Mouse (Mus musculus): ENCODE results near the gene Tm4sf5. TPM values are rescaled to one million over a fixed set of nuclear protein-coding genes. Genes with fewer than 3 reads are reported as not detected.

Tm4sf5 gene
- polyA plus RNA-seq, 2 experiments = 0.90 to 2.1 TPM

- Histone ChIP-seq H3K4me2 (ENCODE audit: low read depth) (no peak overlapping the region), H3K36me3 (replicated peaks; ENCODE audit: control insufficient read depth, insufficient read depth, low read depth) (no peaks in the 10 kb centered on the region), H3K27ac (no peak overlapping the region), H3K9ac (replicated peaks) (no peak overlapping the region), H3K27me3 (ENCODE audit: control insufficient read depth, insufficient read depth, low read length) (no peaks in the 10 kb centered on the region), H3K4me1 (replicated peaks; ENCODE audit: control insufficient read depth in 2 of 2, insufficient read depth in 2 of 2, low read length in 1 of 2) (0 out of 4 replicates have a peak, but pooled peaks cover 0 to 2% of the 10 kb centered on the region in 2 experiments), H3K9me3 (ENCODE audit: control insufficient read depth, low read length) (no peaks in the 10 kb centered on the region), H3K4me3 (ENCODE audit: insufficient read depth in 1 of 2, low read depth in 2 of 2, low read length in 2 of 2) (no peak overlapping the region)
- ATAC-seq (ENCODE audit: insufficient read depth) (no peak), DNase-seq (ENCODE audit: low read depth in 3 of 3, low spot score in 3 of 3) (no peak)
- WGBS (ENCODE audit: insufficient replicate concordance) = 63% methylated on average over 12 of the region's 12 CpGs
- TF ChIP-seq EP300 (IDR thresholded peaks at IDR 0.05; ENCODE audit: low read depth) = no peak
- no peak for TF ChIP-seq CTCF (IDR thresholded peaks at IDR 0.05; ENCODE audit: low read depth)
Measured at GRCm38 (mm10) chr11:70474872-70475534, 30.0 kb upstream of the Tm4sf5 start.

- TF ChIP-seq EP300 (IDR thresholded peaks at IDR 0.05; ENCODE audit: low read depth) (no peak), CTCF (IDR thresholded peaks at IDR 0.05; ENCODE audit: low read depth) (no peak)
- H3K27me3 ChIP-seq (ENCODE audit: control insufficient read depth, insufficient read depth, low read length) = no peaks in the 10 kb centered on the region
- ATAC-seq (ENCODE audit: insufficient read depth) = no peak
- no peaks in the 10 kb centered on the region for H3K9me3 ChIP-seq (ENCODE audit: control insufficient read depth, low read length)
- H3K4me2 ChIP-seq (ENCODE audit: low read depth) = no peak overlapping the region
- no peak overlapping the region for H3K9ac ChIP-seq (replicated peaks)
- no peak overlapping the region for H3K27ac ChIP-seq
- DNase-seq (ENCODE audit: low read depth in 3 of 3, low spot score in 3 of 3) = no peak
- no peaks in the 10 kb centered on the region for H3K36me3 ChIP-seq (replicated peaks; ENCODE audit: control insufficient read depth, insufficient read depth, low read depth)
- WGBS (ENCODE audit: insufficient replicate concordance) = 40% methylated on average over 2 of the region's 2 CpGs
- no peak overlapping the region for H3K4me3 ChIP-seq (ENCODE audit: insufficient read depth in 1 of 2, low read depth in 2 of 2, low read length in 2 of 2)
- no peaks in the 10 kb centered on the region for H3K4me1 ChIP-seq (replicated peaks; ENCODE audit: control insufficient read depth in 2 of 2, insufficient read depth in 2 of 2, low read length in 1 of 2)
Measured at GRCm38 (mm10) chr11:70485498-70485897, 19.5 kb upstream of the Tm4sf5 start.

GRCm38 (mm10) chr11:70487816-70488215 lies 17.2 kb upstream of the Tm4sf5 start:
- DNase-seq (ENCODE audit: low read depth in 3 of 3, low spot score in 3 of 3) = no peak

GRCm38 (mm10) chr11:70489138-70489537 lies 15.9 kb upstream of the Tm4sf5 start:
- no peak for ATAC-seq (ENCODE audit: insufficient read depth)
- TF ChIP-seq EP300 (IDR thresholded peaks at IDR 0.05; ENCODE audit: low read depth) (no peak), CTCF (IDR thresholded peaks at IDR 0.05; ENCODE audit: low read depth) (no peak)
- Histone ChIP-seq H3K4me1 (replicated peaks; ENCODE audit: control insufficient read depth in 2 of 2, insufficient read depth in 2 of 2, low read length in 1 of 2) (no peaks in the 10 kb centered on the region), H3K9me3 (ENCODE audit: control insufficient read depth, low read length) (no peaks in the 10 kb centered on the region), H3K27me3 (ENCODE audit: control insufficient read depth, insufficient read depth, low read length) (no peaks in the 10 kb centered on the region), H3K4me3 (ENCODE audit: insufficient read depth in 1 of 2, low read depth in 2 of 2, low read length in 2 of 2) (no peak overlapping the region), H3K4me2 (ENCODE audit: low read depth) (no peak overlapping the region), H3K27ac (no peak overlapping the region), H3K9ac (replicated peaks) (no peak overlapping the region), H3K36me3 (replicated peaks; ENCODE audit: control insufficient read depth, insufficient read depth, low read depth) (no peaks in the 10 kb centered on the region)
- no peak for DNase-seq (ENCODE audit: low read depth in 3 of 3, low spot score in 3 of 3)
- 47% methylated on average over 3 of the region's 3 CpGs for WGBS (ENCODE audit: insufficient replicate concordance)

More at GRCm38 (mm10) chr11:70487816-70488215, 17.2 kb upstream of the Tm4sf5 start:
- H3K4me1 ChIP-seq (replicated peaks; ENCODE audit: control insufficient read depth in 2 of 2, insufficient read depth in 2 of 2, low read length in 1 of 2) = no peaks in the 10 kb centered on the region
- no peak overlapping the region for H3K27ac ChIP-seq
- ATAC-seq (ENCODE audit: insufficient read depth) = no peak
- no peak overlapping the region for H3K9ac ChIP-seq (replicated peaks)
- no peaks in the 10 kb centered on the region for H3K36me3 ChIP-seq (replicated peaks; ENCODE audit: control insufficient read depth, insufficient read depth, low read depth)
- H3K27me3 ChIP-seq (ENCODE audit: control insufficient read depth, insufficient read depth, low read length) = no peaks in the 10 kb centered on the region
- H3K4me2 ChIP-seq (ENCODE audit: low read depth) = no peak overlapping the region
- no peak overlapping the region for H3K4me3 ChIP-seq (ENCODE audit: insufficient read depth in 1 of 2, low read depth in 2 of 2, low read length in 2 of 2)
- no peaks in the 10 kb centered on the region for H3K9me3 ChIP-seq (ENCODE audit: control insufficient read depth, low read length)
- WGBS (ENCODE audit: insufficient replicate concordance) = 24% methylated on average over 4 of the region's 4 CpGs
- no peak for TF ChIP-seq CTCF (IDR thresholded peaks at IDR 0.05; ENCODE audit: low read depth)

- Histone ChIP-seq H3K27me3 (ENCODE audit: control insufficient read depth, insufficient read depth, low read length) (no peaks in the 10 kb centered on the region), H3K4me1 (replicated peaks; ENCODE audit: control insufficient read depth in 2 of 2, insufficient read depth in 2 of 2, low read length in 1 of 2) (no peaks in the 10 kb centered on the region), H3K9ac (replicated peaks) (no peak overlapping the region), H3K4me2 (ENCODE audit: low read depth) (no peak overlapping the region), H3K9me3 (ENCODE audit: control insufficient read depth, low read length) (no peaks in the 10 kb centered on the region), H3K36me3 (replicated peaks; ENCODE audit: control insufficient read depth, insufficient read depth, low read depth) (no peaks in the 10 kb centered on the region), H3K27ac (no peak overlapping the region), H3K4me3 (ENCODE audit: insufficient read depth in 1 of 2, low read depth in 2 of 2, low read length in 2 of 2) (no peak overlapping the region)
- no peak for ATAC-seq (ENCODE audit: insufficient read depth)
- peak in 1 of 3 experiments; percentile 7 for DNase-seq (ENCODE audit: low read depth in 3 of 3, low spot score in 3 of 3)
- TF ChIP-seq EP300 (IDR thresholded peaks at IDR 0.05; ENCODE audit: low read depth) (no peak), CTCF (IDR thresholded peaks at IDR 0.05; ENCODE audit: low read depth) (no peak)
- 13% methylated on average over 6 of the region's 6 CpGs for WGBS (ENCODE audit: insufficient replicate concordance)
Measured at GRCm38 (mm10) chr11:70489684-70490083, 15.4 kb upstream of the Tm4sf5 start.

Data from liver, embryonic 14.5 days (tissue).